Mouse (Mus musculus) embryo, embryonic 10.5 days (tissue): ENCODE measurements around the gene Nynrin.

Source experiments
- DNase-seq: peaks from one replicate; pipeline ENCODE4 v3.0.0-alpha.2; 2015; ENCODE audit warnings: low spot score

Nynrin gene

GRCm38 (mm10) chr14:55853621-55854285 lies at the start of gene Nynrin:
Gene Nynrin (plus strand): TSS chr14:55854010.
- peak; percentile 88 for DNase-seq

- DNase-seq: peak; percentile 90
Measured at GRCm38 (mm10) chr14:55814885-55815284, 38.9 kb upstream of the Nynrin start.

DNA sequence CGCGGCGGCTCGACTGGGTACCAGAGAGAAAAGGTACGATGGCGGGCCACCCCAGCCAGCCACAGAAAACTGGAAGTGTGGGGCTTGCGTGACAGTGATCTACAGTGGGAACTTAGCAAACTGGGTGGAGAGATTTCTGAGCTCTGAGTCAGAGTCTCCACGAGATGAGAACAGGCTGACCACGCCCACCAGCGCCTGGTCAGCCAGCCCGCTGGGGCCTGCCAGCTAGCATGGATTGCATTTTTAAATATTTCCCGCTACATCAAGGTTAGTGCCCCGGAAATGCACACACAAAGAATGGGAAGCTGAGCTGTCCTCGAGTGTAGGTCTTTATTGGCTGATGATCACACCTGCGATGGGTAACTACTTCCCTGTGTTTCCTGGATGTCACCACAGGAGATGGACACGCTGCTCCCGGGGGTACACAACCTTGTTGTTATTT lies 38.5 kb upstream of the Nynrin start:
- peak; percentile 69 for DNase-seq

DNA sequence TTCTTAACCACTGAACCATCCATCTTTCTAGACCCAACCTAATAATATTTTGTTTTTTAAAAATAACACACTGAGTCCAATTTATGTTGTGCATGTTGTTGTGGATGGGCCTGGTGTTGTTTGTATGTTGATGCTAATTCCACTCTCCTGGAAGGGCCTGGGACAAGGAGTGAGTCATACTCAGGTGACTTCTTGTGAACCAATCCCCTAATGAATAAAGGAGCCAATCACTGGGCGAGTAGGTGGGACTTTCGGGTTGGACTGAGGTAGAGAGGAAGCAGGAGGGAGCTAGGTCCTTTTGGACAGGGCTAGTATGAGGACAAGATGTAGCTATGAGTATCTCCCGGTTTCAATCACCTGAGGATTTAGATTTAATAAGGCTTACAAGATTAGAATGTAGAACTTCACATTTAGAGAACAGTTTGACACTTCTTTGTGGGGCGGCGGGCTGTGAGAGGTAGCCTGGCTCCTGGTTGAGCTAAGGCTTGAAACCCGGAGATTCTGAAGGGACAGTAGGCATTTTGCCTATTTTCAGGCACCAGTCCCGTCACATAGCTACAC lies 33.9 kb upstream of the Nynrin start:
- no peak for DNase-seq

DNA sequence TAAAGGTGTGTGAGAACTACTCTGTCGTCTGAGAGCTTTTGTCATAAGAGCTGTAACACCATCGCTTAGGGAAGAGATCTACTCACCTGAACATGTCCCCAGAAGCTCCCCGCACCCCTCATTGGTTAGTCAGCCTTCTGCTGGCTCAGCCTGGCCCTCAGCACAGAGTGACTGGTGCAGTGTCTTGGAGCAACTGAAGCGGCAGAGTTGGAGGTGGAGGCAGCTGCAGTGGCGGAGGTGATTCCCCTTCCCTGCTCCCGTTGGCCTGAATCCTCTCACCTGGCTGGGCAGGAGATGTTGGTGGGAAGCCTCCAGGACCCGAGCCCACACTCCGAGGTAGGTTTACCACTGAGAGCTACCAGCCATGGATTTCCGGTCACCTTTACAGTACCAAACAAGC lies 33.2 kb upstream of the Nynrin start:
- DNase-seq: no peak

DNA sequence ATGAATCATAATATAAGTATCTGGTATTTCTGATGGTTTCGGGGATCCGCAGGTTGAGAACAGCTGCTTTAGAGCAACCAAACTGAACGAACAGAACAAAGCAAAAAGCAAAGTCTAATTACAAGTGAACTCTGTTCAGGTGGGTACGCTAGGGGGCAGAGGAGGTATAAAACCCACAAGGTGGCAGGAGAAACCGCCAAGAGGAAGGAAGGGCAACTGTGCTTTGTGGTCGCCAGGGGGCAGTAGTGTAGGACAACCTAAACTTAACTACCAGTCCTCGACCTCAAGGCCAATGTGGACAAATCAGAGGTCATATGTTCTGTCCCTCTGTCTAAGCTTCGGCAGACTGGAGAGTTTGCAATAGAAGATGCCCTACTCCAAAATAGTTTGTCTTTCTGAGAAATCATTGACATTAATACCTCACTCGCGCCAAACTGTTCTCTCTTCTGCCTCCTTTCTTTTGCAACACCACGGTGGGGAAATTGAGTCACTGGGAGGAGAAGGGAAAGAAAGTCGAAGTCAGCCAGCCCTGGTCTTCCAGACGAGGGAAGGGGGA lies 31.3 kb upstream of the Nynrin start:
- peak; percentile 96 for DNase-seq

- peak; percentile 97 for DNase-seq
Measured at GRCm38 (mm10) chr14:55822991-55823762, 30.6 kb upstream of the Nynrin start, which contains the start of gene Nfatc4. Gene Nfatc4 (plus strand): TSS chr14:55823144.

GRCm38 (mm10) chr14:55824001-55824480 lies 29.8 kb upstream of the Nynrin start:
- DNase-seq: peak; percentile 79

- DNase-seq: peak; percentile 79
Measured at GRCm38 (mm10) chr14:55824481-55825215, 29.2 kb upstream of the Nynrin start.

GRCm38 (mm10) chr14:55825216-55826051 lies 28.4 kb upstream of the Nynrin start:
- DNase-seq: peak; percentile 76

- DNase-seq: no peak
Measured at GRCm38 (mm10) chr14:55826142-55826541, 27.7 kb upstream of the Nynrin start.

DNA sequence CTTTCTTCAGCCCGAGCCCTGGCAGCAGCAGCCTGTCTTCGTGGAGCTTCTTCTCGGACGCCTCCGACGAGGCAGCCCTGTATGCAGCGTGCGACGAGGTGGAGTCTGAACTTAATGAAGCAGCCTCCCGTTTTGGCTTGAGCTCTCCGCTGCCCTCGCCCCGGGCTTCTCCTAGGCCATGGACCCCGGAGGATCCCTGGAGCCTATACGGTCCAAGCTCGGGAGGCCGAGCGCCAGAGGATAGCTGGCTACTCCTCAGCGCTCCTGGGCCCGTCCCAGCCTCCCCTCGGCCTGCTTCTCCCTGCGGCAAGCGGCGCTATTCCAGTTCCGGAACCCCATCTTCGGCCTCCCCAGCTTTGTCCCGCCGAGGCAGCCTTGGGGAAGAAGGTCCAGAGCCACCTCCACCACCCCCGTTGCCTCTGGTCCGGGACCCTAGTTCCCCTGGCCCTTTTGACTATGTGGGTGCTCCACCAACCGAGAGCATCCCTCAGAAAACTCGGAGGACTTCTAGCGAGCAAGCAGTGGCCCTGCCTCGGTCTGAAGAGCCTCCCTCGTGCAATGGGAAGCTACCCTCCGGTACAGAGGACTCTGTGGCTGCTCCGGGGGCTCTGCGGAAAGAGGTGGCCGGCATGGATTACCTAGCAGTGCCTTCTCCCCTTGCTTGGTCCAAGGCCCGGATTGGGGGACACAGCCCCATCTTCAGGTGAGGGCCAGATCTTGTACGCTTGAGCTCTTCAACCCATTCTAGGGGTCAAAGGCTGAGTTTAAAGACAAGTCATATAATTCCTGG lies 27.1 kb upstream of the Nynrin start:
- DNase-seq: peak; percentile 49

DNA sequence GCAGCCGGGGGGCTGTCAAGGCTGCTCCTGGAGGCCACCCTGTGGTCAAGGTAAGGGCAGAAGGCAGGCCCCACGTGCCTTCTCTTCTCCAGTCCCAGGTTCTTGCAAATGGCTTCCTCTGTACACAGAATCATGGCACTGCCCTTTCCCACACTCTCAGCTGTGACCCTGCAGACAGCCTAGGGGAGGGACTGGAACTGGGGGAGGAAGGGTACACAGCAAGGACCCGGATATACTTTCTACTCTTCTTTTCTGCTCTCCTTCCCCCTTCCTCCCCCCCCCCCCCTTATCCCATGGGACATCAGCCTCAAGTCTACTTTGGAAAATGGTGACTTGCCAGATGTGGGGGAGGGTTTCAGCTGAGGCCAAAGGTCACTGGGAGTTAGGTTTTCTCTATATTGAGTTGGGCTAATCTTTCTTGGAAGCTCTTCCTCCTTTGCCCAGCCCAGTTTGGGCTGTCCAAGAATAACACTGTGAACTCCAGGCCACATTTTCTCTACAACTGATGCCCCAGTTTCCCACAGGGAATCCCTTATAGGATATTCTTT lies 25.0 kb upstream of the Nynrin start:
- peak; percentile 44 for DNase-seq

- no peak for DNase-seq
Measured at GRCm38 (mm10) chr14:55829854-55830253, 24.0 kb upstream of the Nynrin start.

- DNase-seq: no peak
Measured at GRCm38 (mm10) chr14:55830331-55830730, 23.5 kb upstream of the Nynrin start.

GRCm38 (mm10) chr14:55833126-55833525 lies 20.7 kb upstream of the Nynrin start:
- DNase-seq: no peak

GRCm38 (mm10) chr14:55834808-55835533 lies 18.8 kb upstream of the Nynrin start:
- DNase-seq: no peak

DNA sequence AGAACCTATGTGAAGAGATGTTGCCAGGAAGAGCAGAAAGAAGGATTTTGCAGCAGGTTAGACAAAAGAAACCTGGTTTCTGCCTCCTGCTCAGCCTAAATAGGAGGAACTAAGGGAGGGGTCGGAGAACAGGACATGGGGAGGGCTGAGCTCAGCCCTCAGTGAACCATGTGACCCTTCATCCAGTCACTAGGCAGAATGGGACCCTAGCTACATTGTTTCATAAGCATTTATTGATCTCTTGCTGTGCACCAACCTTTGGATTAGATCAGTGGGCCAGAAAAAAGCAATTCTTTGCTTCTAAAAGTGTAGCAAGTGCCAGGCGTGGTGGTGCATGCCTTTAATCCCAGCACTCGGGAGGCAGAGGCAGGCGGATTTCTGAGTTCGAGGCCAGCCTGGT lies 15.5 kb upstream of the Nynrin start:
- DNase-seq: no peak

DNA sequence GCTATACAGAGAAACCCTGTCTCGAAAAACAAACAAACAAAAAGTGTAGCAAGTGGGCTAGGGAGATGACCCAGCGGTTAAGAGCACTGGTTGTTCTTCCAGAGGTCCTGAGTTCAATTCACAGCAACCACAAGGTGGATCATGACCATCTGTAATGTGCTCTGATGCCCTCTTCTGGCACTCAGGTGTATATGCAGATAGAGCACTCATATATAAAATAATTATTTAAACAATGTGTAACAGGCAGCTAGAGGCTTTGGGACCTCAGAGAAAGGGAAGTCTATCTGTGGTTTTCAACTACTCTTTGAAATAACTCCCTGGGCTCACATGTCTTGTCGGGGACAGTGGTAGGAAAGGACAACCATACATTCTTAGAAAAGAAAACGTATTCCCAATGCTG lies 15.1 kb upstream of the Nynrin start:
- no peak for DNase-seq
